Mouse (Mus musculus) mesoderm, embryonic 11.5 days (tissue): ENCODE results near the gene Ppp3r2.

Experiments
- DNase-seq: peaks from one replicate; pipeline ENCODE4 v3.0.0-alpha.2; 2012; ENCODE audit warnings: low read depth, low spot score

Ppp3r2 gene

DNA sequence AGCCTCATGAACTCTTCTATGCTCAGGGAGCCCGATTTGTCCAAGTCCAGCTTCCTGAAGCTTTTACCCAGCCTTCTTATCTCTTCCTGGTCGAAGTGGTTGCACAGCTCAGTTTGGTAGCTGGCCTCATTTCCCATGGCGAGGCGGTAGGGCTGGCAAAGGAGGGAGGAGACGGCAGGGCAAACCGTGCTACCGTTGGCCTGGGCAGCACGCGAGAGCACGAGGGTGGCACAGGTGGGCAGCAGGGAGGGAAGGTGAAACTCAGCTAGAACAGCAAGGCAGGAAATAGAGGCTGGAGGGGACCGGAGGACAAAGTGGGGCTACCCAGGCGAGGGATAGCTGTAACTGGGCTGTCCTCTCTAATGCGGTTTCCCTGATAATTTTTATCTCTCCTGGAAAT lies at the start of gene Ppp3r2:
Gene Ppp3r2, minus strand, starts transcription at position 213 of the 400 bp plus-strand sequence.
- no peak for DNase-seq

GRCm38 (mm10) chr4:49729326-49729725 lies 47.5 kb upstream of the Ppp3r2 start:
- no peak for DNase-seq

DNA sequence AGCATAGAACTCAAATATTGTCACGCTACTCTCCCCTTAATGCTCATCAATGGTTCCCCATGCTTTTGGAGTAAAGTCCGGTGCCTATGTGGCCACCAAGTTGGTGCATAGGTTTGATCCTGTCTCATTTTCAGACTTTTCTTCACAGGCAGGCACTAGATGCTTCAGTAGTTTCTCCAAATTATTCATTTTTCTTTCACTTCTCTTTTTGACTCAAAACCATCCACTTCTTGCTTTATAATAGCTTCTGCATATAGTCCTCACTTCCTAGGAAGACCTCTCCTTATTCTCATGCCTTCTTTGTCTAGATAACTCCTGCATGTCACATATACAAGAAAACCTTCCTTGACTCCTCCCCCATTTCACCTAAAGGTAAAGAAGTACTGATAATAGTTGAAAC lies 42.1 kb upstream of the Ppp3r2 start:
- no peak for DNase-seq

DNA sequence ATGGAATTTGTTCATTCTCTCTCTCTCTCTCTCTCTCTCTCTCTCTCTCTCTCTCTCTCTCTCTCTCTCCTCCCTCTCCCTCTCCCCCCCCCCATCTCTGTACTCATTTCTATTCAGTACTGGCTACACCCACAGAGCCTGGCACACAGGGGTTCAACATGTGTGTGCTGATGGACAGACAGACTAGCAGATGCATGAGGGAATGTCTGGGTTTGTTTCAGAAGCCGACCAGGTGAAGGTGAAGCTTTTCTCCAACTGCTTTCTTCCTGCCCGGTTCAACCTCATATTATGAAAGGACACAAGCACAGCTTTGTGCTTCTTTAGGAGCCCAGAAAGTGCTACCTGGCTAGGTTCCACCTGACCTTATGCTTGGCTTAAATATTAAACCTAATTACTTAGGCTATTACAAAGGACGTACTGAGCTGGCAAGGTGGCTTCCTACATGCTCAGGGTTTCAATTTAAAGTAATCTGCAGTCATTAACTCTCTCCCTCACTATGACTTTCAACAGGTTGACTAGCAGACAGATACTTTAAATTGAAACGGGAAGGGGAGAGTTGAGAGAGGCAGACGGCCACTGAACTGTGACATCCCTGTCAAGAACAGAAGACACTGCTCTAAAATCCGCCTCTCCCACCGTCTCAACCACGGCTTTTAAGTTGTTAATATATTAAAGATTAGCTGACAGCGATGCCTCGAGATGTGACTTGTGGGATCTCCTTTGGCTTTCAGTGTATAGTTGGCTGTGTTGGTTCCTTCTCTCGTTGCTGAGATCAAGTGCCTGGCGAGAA lies 9.8 kb upstream of the Ppp3r2 start:
- DNase-seq: no peak

DNA sequence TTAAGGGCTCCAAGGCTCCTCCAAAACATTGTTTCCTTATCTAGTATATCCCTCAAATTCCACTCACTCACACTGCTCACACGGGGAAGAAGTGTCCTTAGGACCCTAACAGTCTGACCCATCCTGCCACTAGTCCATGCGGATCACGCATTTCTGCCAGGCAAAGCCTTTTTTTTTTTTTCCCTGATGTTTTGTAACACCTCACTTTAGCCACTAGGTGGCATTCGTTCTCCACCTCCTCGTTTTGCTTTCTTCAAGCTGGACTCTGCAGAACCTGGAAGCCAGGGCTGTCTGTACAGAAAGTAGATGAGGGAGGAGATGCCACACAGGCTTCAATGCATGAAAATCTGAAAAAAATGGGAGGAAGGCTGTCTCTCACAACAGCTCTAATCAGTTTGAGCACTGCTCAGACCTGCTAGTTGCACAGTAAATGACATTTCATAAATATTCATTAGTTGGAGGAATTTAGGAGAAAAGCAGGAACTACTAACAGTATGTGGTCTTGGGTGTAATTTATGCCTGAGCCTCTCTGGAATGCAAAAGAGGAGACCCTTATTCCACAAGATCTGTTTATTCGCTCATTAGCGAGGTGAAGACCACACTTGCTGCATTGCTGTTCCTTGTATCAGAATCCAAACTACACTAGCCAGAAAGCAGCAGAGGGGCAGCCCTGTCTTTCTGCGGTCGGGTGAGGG lies 6.9 kb upstream of the Ppp3r2 start:
- peak; percentile 79 for DNase-seq

DNA sequence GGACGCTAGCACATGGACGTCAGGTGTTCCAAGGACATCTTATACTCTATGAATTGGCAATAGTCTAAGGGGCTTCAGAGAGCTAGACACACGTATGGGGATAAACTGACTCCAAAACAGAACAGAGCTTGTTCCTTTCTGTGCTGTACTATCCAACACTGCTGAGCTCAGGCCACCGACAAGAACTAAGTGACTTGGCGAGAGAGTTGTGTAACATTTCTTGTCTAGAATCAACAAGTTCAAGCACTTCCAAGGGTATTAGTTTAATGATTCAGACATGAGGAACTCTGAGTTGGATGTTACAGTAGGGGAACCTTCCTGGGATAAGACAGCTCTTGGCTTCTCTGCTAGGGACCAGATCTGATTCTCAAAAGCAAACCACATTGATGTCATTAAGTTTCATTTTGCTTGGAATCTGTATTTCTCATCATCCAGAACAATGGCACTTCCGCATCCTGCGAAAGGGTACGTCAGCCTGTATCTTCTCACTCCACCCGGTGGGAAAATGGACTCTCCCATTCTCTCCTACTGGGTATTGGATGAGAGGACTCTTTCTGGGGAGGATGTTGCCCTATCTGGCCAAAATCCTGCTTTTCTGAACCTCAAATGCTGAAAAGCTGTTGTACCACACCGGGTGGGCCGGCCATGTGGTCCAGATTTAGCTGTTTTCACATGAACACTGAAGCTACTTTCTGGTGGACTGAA lies 1.5 kb downstream of the Ppp3r2 start:
- no peak for DNase-seq

DNA sequence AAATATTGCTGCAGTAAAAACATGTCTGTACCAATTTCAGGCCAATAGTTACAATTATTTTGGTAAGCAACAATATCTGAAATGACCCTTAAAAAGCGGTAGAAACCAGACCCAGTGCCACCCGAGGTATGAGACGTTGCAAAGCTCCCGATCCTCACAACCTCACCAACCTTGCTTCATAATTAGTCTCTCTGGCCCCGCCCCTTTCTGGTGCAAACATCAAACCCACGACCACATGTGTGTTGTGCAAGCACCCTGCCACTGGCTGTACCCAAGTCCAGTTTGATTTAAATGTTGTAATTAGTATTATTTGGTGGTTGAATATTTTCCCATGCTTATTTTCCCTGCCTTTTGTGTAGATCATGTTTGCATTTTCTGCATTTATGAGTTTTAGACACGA lies 5.0 kb downstream of the Ppp3r2 start:
- DNase-seq: no peak

DNA sequence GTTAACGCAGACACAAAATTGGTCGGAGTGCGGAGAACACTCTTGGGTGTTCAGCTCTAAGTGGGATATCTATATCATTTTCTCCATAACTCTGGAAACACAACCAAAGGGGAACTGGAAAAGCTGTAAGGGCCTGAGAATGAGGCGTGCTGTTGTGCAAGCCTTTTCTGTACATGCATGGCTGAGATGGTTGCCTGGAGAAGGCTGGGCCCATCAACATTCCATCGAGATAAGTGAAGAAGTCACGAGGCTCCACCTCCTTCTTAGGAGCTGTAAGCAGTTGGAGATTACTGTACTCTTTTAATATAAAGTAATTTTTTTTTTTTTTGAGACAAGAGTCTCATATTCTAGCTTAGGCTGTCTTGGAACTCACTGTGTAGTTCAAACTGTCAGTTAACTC lies 5.8 kb downstream of the Ppp3r2 start:
- DNase-seq: no peak

DNA sequence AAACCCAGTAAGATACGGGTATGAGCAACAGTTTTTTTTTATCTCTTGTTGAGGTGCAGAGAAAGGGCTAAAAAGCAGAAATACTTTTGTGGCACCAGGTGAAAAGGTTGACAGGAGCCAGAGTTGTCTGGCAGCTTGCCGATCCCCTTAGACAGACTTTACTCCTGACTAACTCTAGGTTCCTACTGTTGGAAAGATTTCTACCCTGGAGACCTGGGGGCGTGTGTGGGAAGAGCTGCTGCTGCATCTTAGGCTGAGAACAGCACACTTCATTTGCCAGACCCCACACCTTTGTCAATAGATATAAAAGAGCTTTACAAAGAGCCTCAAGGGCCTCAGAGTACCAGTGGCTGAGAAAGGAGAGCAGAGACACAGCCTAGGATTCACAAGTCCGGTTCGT lies 17.0 kb downstream of the Ppp3r2 start:
- no peak for DNase-seq

DNA sequence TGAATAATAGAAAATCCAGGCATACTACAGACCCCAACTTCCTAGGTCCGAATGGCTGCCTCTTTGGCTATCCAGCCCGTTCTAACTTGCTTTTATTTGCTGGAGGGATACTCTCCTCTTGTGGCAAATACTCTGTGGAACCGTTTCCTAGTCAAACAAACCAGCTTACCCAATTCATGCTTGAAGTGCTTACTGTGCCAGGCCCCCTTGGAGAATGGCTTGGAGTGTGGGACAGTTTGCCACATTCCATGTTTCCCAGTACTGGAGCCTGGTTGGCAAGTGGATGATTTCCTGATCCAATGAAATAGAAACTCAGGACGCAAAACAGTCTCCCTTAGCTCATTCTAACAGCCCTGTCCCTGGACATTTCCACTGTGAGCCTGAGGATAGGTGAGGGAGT lies 19.6 kb downstream of the Ppp3r2 start:
- DNase-seq: no peak

GRCm38 (mm10) chr4:49661664-49662063 lies 20.2 kb downstream of the Ppp3r2 start:
- DNase-seq: no peak

DNA sequence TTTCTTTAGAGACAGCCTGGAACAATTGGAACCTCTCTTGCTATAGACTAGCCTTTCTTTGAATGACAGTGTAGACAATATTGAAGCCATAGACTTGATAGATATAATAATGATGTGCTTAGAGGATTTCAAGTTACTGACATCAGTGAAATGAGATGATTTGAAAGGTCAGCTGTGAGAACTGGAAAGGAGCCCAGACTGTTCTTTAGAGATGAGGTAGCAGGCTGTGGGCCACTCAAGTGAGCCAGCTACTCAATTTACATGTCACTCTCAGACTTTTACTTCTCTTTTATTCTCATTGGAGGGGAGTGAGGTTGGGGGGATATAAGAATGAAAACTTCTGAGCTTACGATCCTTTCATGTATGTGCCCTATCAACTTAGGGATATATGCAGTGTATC lies 22.4 kb downstream of the Ppp3r2 start:
- DNase-seq: no peak

GRCm38 (mm10) chr4:49639913-49640312 lies 41.9 kb downstream of the Ppp3r2 start:
- no peak for DNase-seq

GRCm38 (mm10) chr4:49637821-49638220 lies 44.0 kb downstream of the Ppp3r2 start:
- no peak for DNase-seq

GRCm38 (mm10) chr4:49632139-49632481 lies 49.7 kb downstream of the Ppp3r2 start:
- no peak for DNase-seq

GRCm38 (mm10) chr4:49631319-49632138 lies 50.3 kb downstream of the Ppp3r2 start, which contains the start of gene Rnf20:
Rnf20 (plus strand) TSS chr4:49632006.
- DNase-seq: peak; percentile 96

DNA sequence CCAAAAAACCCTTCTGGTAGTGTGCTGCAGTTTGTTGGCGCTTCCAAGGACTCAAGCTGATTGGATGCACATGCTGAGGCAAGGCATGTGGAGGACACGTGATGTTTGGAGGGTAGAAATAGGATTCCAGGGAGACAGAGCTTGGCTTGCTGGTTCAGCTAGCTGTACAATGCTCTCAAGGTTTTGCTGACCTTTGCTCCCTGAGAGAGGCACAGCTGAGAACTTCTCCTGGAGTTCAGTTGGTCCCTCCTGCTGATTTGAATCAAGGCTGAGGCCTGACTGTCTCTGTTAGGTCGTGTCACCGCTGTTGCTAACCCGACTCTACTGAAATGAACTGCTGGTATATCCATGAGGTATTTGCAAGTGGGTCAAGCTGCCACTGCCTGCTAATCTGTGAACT lies 52.9 kb downstream of the Ppp3r2 start:
- no peak for DNase-seq
